Mouse (Mus musculus) C3H10T1/2 (cell line): ENCODE data around the gene Ank. TPM values are rescaled to one million over a fixed set of nuclear protein-coding genes. Genes with fewer than 3 reads are reported as not detected.

Experiments
- polyA plus RNA-seq, 2 experiments: library from polyadenylated mRNA; unstranded; fragments of >200 nt; fragmentation: generic; extraction: Trizol; gene quantifications; one replicate each; pipeline ENCODE4 v1.2.1; 2012; ENCODE audit warnings: missing spikeins in 2 of 2

The Ank gene
- 100 to 1,000 TPM in 1 of 2 experiments, 10 to 100 TPM in 1; 61.0 to 110 TPM for polyA plus RNA-seq

GRCm38 (mm10) chr15:27466131-27467080, at the start of gene Ank:
TSS of gene Ank (plus strand) at chr15:27466677.

GRCm38 (mm10) chr15:27630601-27631383, 164.3 kb downstream of the Ank start, which contains the start of gene Otulin:
TSS of gene Otulin (minus strand) at chr15:27630693.

Other genes with a start within 250 kb of the Ank start
- 10 to 100 TPM; 47.1 to 51.3 TPM for gene Otulin, start 164.0 kb downstream of the Ank start, polyA plus RNA-seq
- gene Otulinl, start 214.9 kb downstream of the Ank start, polyA plus RNA-seq = 1 to 10 TPM in 1 of 2 experiments, under 1 TPM in 1; 0.02 to 1.2 TPM